7 mouse cellular contexts compared by ENCODE assay signal in the genomic region with DNA sequence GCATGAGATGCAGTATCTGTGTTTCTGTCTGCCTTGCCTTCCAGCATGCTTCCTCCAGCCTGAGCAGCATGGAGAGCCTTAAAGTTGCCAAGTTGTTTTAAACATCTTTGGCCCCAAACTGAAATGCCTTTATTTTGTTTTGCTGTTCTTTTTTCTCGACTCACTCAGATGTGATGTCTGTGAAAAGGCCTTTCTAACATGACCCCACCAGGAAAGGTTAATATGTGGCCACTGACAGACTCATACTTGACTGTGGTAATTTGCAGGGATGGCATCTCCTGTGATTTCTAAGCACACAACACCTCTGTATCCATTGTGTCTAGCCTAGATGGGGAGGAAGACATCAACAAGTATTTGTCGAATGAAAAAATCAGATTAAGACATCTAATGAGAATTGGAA.
"Had no signal": no experiment of that assay in that cellular context is flagged by ENCODE, and none has a peak within 500 bp of the region (broad histone marks: within the 10 kb centered on the region; RNA-seq: fewer than 3 reads in every experiment).

No protein-coding gene starts in this region.

- H3K9ac ChIP-seq: liver, embryonic 14.5 days; lung, embryonic 15.5 days; neural tube, embryonic 13.5 days; neural tube, embryonic 15.5 days had no signal

- H3K27ac ChIP-seq: liver, embryonic 14.5 days; lung, embryonic 15.5 days; midbrain, embryonic 10.5 days; neural tube, embryonic 13.5 days; neural tube, embryonic 15.5 days had no signal

- H3K4me2 ChIP-seq: lung, embryonic 15.5 days; neural tube, embryonic 13.5 days; neural tube, embryonic 15.5 days had no signal

- DNase-seq: thymus, adult 18-20 months had no signal

- H3K9me3 ChIP-seq: lung, embryonic 15.5 days; midbrain, embryonic 10.5 days; neural tube, embryonic 13.5 days; neural tube, embryonic 15.5 days had no signal

- H3K4me1 ChIP-seq: lung, embryonic 15.5 days; midbrain, embryonic 10.5 days; neural tube, embryonic 13.5 days; neural tube, embryonic 15.5 days had no signal

- H3K27me3 ChIP-seq: lung, embryonic 15.5 days; neural tube, embryonic 13.5 days; neural tube, embryonic 15.5 days had no signal

- H3K4me3 ChIP-seq: lung, embryonic 15.5 days; midbrain, embryonic 10.5 days; myocyte; neural tube, embryonic 13.5 days; neural tube, embryonic 15.5 days had no signal
